Mouse (Mus musculus): ENCODE data around the gene Smtnl1. TPM values are rescaled to one million over a fixed set of nuclear protein-coding genes. Genes with fewer than 3 reads are reported as not detected.

Smtnl1 gene
- total RNA-seq, 2 experiments from 2014 or later: not detected

Other genes starting within 250 kb of the Smtnl1 start
- 10 to 100 TPM; 46.1 to 59.1 TPM for gene Ctnnd1, start 171.9 kb downstream of the Smtnl1 start, total RNA-seq (2021)
- not detected for gene Btbd18, start 163.6 kb downstream of the Smtnl1 start, total RNA-seq (2021)
- gene Selenoh, start 151.9 kb downstream of the Smtnl1 start, total RNA-seq (2021): 10 to 100 TPM; 30.3 to 31.5 TPM
- gene Gm28635, start 144.6 kb downstream of the Smtnl1 start, total RNA-seq (2021): 1 to 10 TPM in 1 of 2 experiments, not detected in 1; 1.1 TPM
- gene Med19, start 144.2 kb downstream of the Smtnl1 start, total RNA-seq (2021): 10 to 100 TPM; 31.3 to 33.3 TPM
- 100 to 1,000 TPM; 217 to 249 TPM for gene Tmx2, start 143.5 kb downstream of the Smtnl1 start, total RNA-seq (2021)
- 10 to 100 TPM; 37.3 to 37.7 TPM for gene Zdhhc5, start 107.5 kb downstream of the Smtnl1 start, total RNA-seq (2021)
- 1 to 10 TPM; 8.1 to 8.7 TPM for gene Clp1, start 95.3 kb downstream of the Smtnl1 start, total RNA-seq (2021)
- 10 to 100 TPM; 60.0 to 67.5 TPM for gene Ypel4, start 88.6 kb downstream of the Smtnl1 start, total RNA-seq (2021)
- 1 to 10 TPM; 1.8 to 2.2 TPM for gene Gm19426, start 79.0 kb downstream of the Smtnl1 start, total RNA-seq (2021)
- gene Serping1, start 47.2 kb downstream of the Smtnl1 start, total RNA-seq (2021): 1 to 10 TPM; 5.7 to 7.4 TPM
- gene Ube2l6, start 23.8 kb downstream of the Smtnl1 start, total RNA-seq (2021): 1 to 10 TPM; 3.9 to 4.3 TPM
- 10 to 100 TPM; 58.0 to 60.3 TPM for gene Timm10, start 4.3 kb upstream of the Smtnl1 start, total RNA-seq (2021)
- gene Slc43a1, start 16.2 kb upstream of the Smtnl1 start, total RNA-seq (2021): under 1 TPM; 0.30 to 0.35 TPM
- 10 to 100 TPM; 92.3 to 94.5 TPM for gene Rtn4rl2, start 64.1 kb upstream of the Smtnl1 start, total RNA-seq (2021)
- gene Slc43a3, start 113.9 kb upstream of the Smtnl1 start, total RNA-seq (2021): under 1 TPM; 0.82 to 0.98 TPM
- gene Prg2, start 157.8 kb upstream of the Smtnl1 start, total RNA-seq (2021): not detected
- not detected for gene Prg3, start 165.6 kb upstream of the Smtnl1 start, total RNA-seq (2021)
- 100 to 1,000 TPM; 108 to 111 TPM for gene Ssrp1, start 214.6 kb upstream of the Smtnl1 start, total RNA-seq (2021)
- 1 to 10 TPM; 1.8 to 2.5 TPM for gene P2rx3, start 214.8 kb upstream of the Smtnl1 start, total RNA-seq (2021)
- 100 to 1,000 TPM; 141 to 159 TPM for gene Tnks1bp1, start 225.4 kb upstream of the Smtnl1 start, total RNA-seq (2021)